Mouse (Mus musculus) heart, adult 18-20 months (tissue): ENCODE measurements around the gene Zfp36l1. TPM values are rescaled to one million over a fixed set of nuclear protein-coding genes. Genes with fewer than 3 reads are reported as not detected.
A peak's percentile ranks its signal among the peaks of the same experiment; 100 is the strongest.

Source experiments
- DNase-seq, 2 experiments: peaks; one replicate each; pipeline ENCODE4 v3.0.0; 2021 to 2022; ENCODE audit warnings: mixed read lengths in 1 of 2
- total RNA-seq, 2 experiments: library from RNA; stranded (reverse); gene quantifications; 2 replicates each; pipeline ENCODE4 v1.2.3; 2021

Zfp36l1 gene
- total RNA-seq, 2 experiments from 2014 or later = 84.9 to 91.1 TPM

DNA sequence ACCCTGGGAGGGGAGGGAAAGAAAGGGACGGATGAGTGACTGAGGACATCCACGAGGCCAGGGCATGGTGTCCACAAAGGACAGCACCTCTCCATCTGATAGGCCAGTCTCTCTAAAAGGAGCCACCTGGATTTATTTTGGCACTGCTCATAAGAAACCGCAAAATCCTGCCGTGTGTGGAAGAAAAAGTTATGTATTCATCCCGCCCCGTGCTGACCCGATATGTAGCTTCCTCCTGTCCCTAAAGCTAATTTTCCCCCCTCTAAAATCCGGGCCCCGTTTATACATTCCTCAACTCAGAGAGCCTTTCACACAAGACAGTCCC, 2.3 kb downstream of the Zfp36l1 start:
- DNase-seq = peak in 1 of 2 experiments; percentile 71

GRCm38 (mm10) chr12:80109753-80110545, 2.9 kb downstream of the Zfp36l1 start:
- DNase-seq = peak; percentile 63 to 75

DNA sequence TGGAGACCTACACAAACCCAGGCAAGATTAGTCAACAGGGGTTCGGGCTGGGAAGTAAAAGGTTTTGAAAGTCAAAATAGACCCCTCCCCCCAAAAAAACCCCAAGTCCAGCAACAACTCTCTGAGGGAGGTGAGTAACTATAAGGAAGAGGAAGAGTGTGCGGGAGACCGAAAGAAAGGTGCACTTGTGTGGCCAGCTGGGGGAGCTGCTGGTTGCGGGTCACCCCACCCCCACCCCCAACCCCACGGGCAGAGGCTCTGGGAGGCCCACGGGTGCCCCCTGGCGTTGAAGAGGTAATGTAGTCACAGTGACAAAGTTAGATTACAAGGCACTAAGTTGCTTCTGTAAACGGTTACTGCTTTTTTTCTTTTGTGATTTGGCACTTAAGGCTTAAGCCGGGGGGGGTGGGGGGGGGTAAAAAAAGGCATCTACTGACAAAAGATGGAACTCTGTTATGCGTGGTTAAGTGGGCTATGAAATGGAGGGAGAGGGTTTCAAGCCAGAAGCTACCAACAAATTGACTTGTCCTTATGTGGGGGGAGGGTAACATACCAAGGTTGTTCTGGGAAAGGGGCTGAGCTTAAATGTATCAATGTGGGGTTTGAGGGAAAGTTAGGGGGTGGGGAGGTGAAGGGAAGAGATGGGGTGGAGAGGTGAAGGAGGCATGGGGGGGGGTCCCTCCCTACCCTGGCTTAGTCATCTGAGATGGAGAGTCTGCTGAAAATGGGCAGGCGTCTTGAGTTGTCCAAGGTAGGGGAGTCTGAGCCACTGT, 3.7 kb downstream of the Zfp36l1 start:
- peak; percentile 84 to 92 for DNase-seq

GRCm38 (mm10) chr12:80106896-80107667, 5.7 kb downstream of the Zfp36l1 start:
- no peak for DNase-seq

GRCm38 (mm10) chr12:80106138-80106895, 6.5 kb downstream of the Zfp36l1 start:
- DNase-seq = no peak

- DNase-seq = no peak
Observed at GRCm38 (mm10) chr12:80103521-80103973, 9.3 kb downstream of the Zfp36l1 start.

- no peak for DNase-seq
Observed at GRCm38 (mm10) chr12:80103089-80103488, 9.7 kb downstream of the Zfp36l1 start.

DNA sequence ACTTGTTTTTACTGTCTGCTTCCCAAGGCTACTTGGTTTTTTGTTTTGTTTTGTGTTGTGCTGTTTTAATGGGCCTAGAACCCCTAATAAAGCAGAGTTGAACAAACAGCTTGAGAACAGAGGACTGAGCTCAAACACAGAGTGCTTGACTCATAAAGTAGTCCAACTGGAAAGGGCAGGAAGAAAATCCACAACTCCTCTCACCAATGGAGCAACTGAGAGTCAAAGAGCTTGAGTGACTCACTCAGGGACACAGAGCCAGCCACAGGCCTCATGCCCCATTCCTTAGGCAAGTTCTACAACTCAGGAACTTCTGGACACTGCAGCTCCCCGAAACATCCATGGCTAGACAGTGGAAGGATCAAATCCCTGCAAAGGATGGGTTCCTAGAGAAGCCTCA, 14.0 kb downstream of the Zfp36l1 start:
- DNase-seq = no peak

DNA sequence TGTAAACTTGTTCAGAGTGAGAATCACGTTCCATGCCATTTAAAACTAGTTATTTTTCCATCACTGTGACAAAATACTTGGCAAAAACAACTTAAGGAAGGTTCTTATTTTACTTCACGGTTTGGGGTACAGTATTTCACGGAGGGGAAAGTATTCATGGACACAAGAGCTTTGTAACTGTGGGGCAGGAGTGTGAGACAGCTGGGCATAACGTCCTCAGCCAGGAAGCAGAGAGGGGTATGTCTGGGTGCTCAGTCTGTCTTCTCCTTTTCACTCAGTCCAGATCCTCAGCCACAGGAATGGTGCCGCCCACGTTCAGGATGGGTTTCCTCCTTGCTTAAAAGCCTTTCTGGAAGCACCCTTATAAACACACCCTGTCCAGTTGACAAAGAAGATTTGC, 16.1 kb downstream of the Zfp36l1 start:
- DNase-seq = no peak

GRCm38 (mm10) chr12:80092787-80093186, 20.0 kb downstream of the Zfp36l1 start:
- DNase-seq = no peak

- DNase-seq = peak in 1 of 2 experiments; percentile 36
Observed at GRCm38 (mm10) chr12:80091080-80091479, 21.7 kb downstream of the Zfp36l1 start.

GRCm38 (mm10) chr12:80090529-80090928, 22.3 kb downstream of the Zfp36l1 start:
- peak; percentile 53 to 79 for DNase-seq

DNA sequence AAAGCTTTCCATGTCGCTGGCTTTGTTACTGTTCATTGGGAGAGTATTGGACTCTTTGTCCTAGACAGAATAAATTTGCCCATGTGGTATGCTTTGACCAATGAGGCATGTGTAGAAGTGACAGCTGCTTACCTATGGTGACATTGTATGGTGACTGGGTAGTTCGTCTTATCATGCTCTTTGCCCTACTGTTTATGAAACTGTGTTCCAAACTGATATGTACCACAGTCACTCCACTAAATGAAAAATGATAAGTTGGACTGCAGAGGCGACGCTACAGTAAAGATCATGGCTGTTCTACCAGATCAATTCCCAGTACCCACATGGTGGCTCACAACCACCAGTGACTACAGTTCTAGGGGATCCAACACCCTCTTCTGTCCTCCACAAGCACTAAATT, 24.7 kb downstream of the Zfp36l1 start:
- no peak for DNase-seq

GRCm38 (mm10) chr12:80084446-80085112, 28.2 kb downstream of the Zfp36l1 start:
- peak; percentile 49 to 69 for DNase-seq

DNA sequence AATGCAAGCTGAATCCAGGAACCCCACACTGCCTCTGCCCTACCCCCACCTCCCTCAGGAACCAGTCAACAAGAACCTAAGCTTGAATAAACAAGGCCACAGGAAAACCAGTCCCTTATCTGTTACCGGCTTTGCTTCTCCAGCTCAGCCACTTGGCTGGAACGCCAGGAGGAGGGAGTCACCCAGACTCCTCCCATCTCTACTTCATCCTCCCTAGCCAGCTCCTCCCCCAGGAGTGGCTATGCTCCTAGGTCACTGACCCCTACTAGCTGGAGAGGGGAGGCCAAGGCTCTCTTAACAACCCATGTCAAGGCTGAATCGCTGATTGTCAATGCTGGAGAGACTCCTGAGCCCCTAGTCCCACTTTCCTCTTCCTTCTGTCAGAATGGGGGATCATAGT, 28.9 kb downstream of the Zfp36l1 start:
- peak; percentile 86 to 94 for DNase-seq

- no peak for DNase-seq
Observed at GRCm38 (mm10) chr12:80083133-80083821, 29.5 kb downstream of the Zfp36l1 start.

DNA sequence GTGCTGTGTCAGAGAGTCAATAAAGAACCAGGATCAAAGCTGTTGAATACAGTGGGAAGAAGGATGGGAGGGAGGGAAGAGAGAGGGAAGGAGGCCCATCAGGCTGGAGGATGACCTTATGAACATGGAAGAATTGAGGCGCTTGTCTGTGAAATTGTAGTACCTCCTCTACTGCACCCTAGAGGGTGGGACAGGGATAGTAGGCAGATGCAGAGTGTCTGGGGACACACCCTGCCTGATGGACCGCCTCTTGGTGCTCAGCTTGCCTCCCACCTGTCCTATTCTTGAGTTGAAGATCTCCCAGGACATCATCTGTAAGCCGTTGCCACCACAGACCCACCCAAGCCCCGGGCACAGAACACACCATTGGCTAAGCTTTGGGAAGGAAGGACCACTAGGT, 30.1 kb downstream of the Zfp36l1 start:
- no peak for DNase-seq

DNA sequence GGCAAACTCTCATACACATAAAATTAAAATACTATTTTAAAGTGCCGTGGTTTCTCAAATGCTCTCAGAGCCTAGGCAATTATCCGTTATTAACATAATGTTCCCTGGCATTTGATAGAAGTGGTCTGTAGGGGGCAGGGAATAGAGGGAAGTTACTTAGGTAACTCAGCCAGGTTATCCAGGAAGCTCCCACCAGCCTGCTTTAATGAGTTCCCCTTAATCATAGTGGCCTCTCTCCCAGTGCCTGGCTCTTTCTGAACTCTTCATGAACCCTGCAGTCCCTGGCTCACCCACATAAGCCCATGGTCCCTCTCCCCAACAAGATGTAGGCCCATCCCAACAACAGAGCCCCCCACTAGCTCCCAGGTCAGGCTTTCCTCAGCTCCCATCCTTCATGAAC, 31.4 kb downstream of the Zfp36l1 start:
- no peak for DNase-seq

GRCm38 (mm10) chr12:80079937-80080336, 32.9 kb downstream of the Zfp36l1 start:
- DNase-seq = no peak

DNA sequence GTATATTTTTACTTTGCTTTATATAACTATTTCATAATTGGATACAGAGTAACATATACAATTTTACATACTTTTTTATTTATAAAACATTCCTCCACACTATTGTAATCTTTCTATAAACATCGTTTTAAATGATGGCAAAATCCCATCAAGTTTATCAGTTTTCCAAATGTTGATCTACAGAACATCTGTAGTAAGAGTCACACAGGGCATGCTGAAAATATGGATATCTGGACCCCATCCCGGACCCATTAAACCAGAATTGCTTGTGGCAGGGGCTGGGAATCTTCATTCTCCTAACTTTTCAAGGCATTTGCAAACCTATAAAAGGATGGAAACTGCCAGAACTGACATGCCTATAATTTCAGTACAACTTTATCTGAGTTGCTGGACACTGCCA, 38.5 kb downstream of the Zfp36l1 start:
- DNase-seq = no peak
